Mouse (Mus musculus) lung, postnatal 10 days (tissue): ENCODE measurements around the gene Gm3424.
"Not testable (repeated sequence)": the region's sequence is repeated elsewhere in the genome, so short reads cannot be mapped to it uniquely, and the experiment has no call there.

Source experiments
- DNase-seq: peaks from one replicate; pipeline ENCODE4 v3.0.0; 2021

Gm3424 gene

GRCm38 (mm10) chr14:5830229-5830628 lies at the start of gene Gm3424:
Gene Gm3424, minus strand, starts transcription at chr14:5830329.
- not testable (repeated sequence) for DNase-seq

DNA sequence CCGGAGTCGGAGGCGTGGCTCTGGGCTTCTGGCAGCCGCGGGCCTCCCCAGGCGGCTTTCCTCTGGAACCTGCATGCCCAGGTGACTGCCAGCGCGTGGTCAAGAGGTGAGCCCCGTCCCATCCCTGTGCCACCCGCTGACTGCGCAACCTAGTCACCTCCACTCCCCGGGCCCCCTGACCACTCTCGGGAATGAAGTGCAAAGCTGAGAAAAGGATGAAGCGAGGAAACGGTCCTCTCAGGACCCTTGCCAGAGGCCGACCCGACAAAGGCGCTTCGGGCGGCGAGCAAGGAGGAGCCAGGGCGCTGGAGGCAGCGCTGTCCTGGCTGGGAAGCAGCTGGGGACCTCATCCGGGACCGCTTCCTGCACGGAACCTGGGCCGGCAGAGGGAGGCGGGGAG lies 49.7 kb upstream of the Gm3424 start:
- DNase-seq = not testable (repeated sequence)

- peak; percentile 12 for DNase-seq
Observed at GRCm38 (mm10) chr14:5879136-5879535, 49.0 kb upstream of the Gm3424 start.

DNA sequence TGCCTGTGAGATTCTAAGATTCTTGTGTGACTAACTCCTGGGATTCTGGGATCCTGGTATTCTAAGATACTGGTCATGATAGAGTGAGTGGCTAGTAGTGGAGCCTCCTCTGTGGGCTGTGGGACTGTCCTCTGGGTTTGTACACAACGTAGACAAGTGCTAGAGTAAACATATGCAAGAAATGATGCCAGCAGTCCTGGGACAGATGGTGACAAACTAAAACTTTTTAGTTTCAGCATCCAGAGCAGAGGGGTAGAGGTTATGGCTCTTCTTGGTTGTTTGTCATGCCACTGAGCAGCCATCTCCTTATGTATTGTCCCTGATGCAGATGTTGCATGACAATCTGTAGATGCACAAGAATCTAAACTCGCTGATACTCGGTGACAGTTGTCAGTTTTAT lies 25.8 kb upstream of the Gm3424 start:
- not testable (repeated sequence) for DNase-seq

- not testable (repeated sequence) for DNase-seq
Observed at GRCm38 (mm10) chr14:5812699-5813356, 17.3 kb downstream of the Gm3424 start.

- DNase-seq = not testable (repeated sequence)
Observed at GRCm38 (mm10) chr14:5807882-5808281, 22.2 kb downstream of the Gm3424 start, which contains the start of gene Gm3383. Gene Gm3383, minus strand, starts transcription at chr14:5807982.
